Mouse (Mus musculus) 3T3-L1 (cell line): ENCODE data around the gene Rab1b.
"Not testable (repeated sequence)": the region's sequence is repeated elsewhere in the genome, so short reads cannot be mapped to it uniquely, and the experiment has no call there.

ENCODE experiments used
- DNase-seq: peaks from one replicate; pipeline ENCODE4 v3.0.0-alpha.2; 2015; ENCODE audit warnings: low read depth, low spot score

Rab1b gene

GRCm38 (mm10) chr19:5106731-5107191 is at the start of gene Rab1b:
Gene Rab1b (minus strand): TSS chr19:5107072.
- peak; percentile 99 for DNase-seq

- no peak for DNase-seq
Measured at GRCm38 (mm10) chr19:5152261-5152660, 45.4 kb upstream of the Rab1b start.

- no peak for DNase-seq
Measured at GRCm38 (mm10) chr19:5151741-5152140, 44.9 kb upstream of the Rab1b start.

GRCm38 (mm10) chr19:5151331-5151730 is 44.5 kb upstream of the Rab1b start:
- peak; percentile 71 for DNase-seq

GRCm38 (mm10) chr19:5150358-5150757 is 43.5 kb upstream of the Rab1b start:
- no peak for DNase-seq

GRCm38 (mm10) chr19:5149041-5149440 is 42.2 kb upstream of the Rab1b start:
- DNase-seq, result not testable (repeated sequence)

- DNase-seq, result peak; percentile 84
Measured at GRCm38 (mm10) chr19:5139640-5140039, 32.8 kb upstream of the Rab1b start.

- DNase-seq, result no peak
Measured at GRCm38 (mm10) chr19:5131237-5131636, 24.4 kb upstream of the Rab1b start.

- peak; percentile 51 for DNase-seq
Measured at GRCm38 (mm10) chr19:5129770-5130169, 22.9 kb upstream of the Rab1b start.

- DNase-seq, result no peak
Measured at GRCm38 (mm10) chr19:5124055-5124614, 17.3 kb upstream of the Rab1b start.

- no peak for DNase-seq
Measured at GRCm38 (mm10) chr19:5123241-5123640, 16.4 kb upstream of the Rab1b start.

- no peak for DNase-seq
Measured at GRCm38 (mm10) chr19:5122492-5122891, 15.6 kb upstream of the Rab1b start.

GRCm38 (mm10) chr19:5118384-5118698 is 11.5 kb upstream of the Rab1b start, which contains the start of gene Klc2:
Gene Klc2 (minus strand): TSS chr19:5118560.
- DNase-seq, result no peak

- DNase-seq, result peak; percentile 90
Measured at GRCm38 (mm10) chr19:5117494-5118383, 10.9 kb upstream of the Rab1b start.

GRCm38 (mm10) chr19:5113783-5114182 is 6.9 kb upstream of the Rab1b start:
- DNase-seq, result no peak

GRCm38 (mm10) chr19:5109659-5110453 is 3.0 kb upstream of the Rab1b start:
- DNase-seq, result peak; percentile 50

GRCm38 (mm10) chr19:5108702-5109101 is 1.8 kb upstream of the Rab1b start:
- DNase-seq, result no peak

GRCm38 (mm10) chr19:5108271-5108575 is 1.4 kb upstream of the Rab1b start:
- peak; percentile 69 for DNase-seq

GRCm38 (mm10) chr19:5107556-5108270 is 841 bp upstream of the Rab1b start:
- DNase-seq, result no peak

GRCm38 (mm10) chr19:5106074-5106473 is 798 bp downstream of the Rab1b start:
- no peak for DNase-seq

GRCm38 (mm10) chr19:5098363-5099143 is 8.3 kb downstream of the Rab1b start, which contains the start of gene Cnih2:
Gene Cnih2 (minus strand): TSS chr19:5098521.
- peak; percentile 54 for DNase-seq
